Mouse (Mus musculus): ENCODE results near the gene Ddx46.

- no peak for TF ChIP-seq POLR2AphosphoS5 (IDR thresholded peaks at IDR 0.05; ENCODE audit: insufficient replicate concordance, low read depth, low read length)
- TF ChIP-seq TAL1 (conservative IDR thresholded peaks at IDR 0.05; ENCODE audit: low read depth, low read length), result no peak
- TF ChIP-seq CTCF (IDR thresholded peaks at IDR 0.05; ENCODE audit: low read depth, low read length), result no peak
- TF ChIP-seq GATA1 (IDR thresholded peaks at IDR 0.05; ENCODE audit: borderline replicate concordance, low read length), result no peak
These were observed 38.0 kb upstream of the Ddx46 start for GRCm38 (mm10) chr13:55596802-55597201.

Measured in G1E (cell line).